Mouse (Mus musculus) heart, postnatal 0 days (tissue): Measurements from ENCODE around the gene Amph. TPM values are rescaled to one million over a fixed set of nuclear protein-coding genes. Genes with fewer than 3 reads are reported as not detected.

ENCODE experiments used
- ATAC-seq: fragments of 200-750 bp; cut with Nextera tagmentation; 2 replicates; pipeline ENCODE4 v1.8.0; 2017; ENCODE audit warnings: low read depth, moderate number of reproducible peaks, moderate library complexity; ENCODE audit not compliant: insufficient read depth
- DNase-seq: peaks from one replicate; pipeline ENCODE4 v3.0.0-alpha.2; 2016; ENCODE audit warnings: low spot score
- H3K27ac ChIP-seq: fragments of 300-500 bp; sonication (generic); 2 replicates; pipeline ENCODE4 v1.5.1; 2014; ENCODE audit warnings: low read depth, mild to moderate bottlenecking
- H3K27me3 ChIP-seq: fragments of 300-500 bp; sonication (generic); 2 replicates; pipeline ENCODE4 v1.6.1; 2014; ENCODE audit warnings: low read length, mixed read lengths; ENCODE audit not compliant: control insufficient read depth, insufficient read depth
- H3K36me3 ChIP-seq: fragments of 300-500 bp; sonication (generic); replicated peaks from 2 replicates; pipeline ENCODE4 v1.6.1; 2014; ENCODE audit warnings: low read length, mixed read lengths; ENCODE audit not compliant: control insufficient read depth, insufficient read depth
- H3K4me1 ChIP-seq: fragments of 300-500 bp; sonication (generic); 2 replicates; pipeline ENCODE4 v1.6.1; 2014; ENCODE audit warnings: antibody characterized with exemption; ENCODE audit not compliant: control insufficient read depth, insufficient read depth
- H3K4me2 ChIP-seq: fragments of 300-500 bp; sonication (generic); 2 replicates; pipeline ENCODE4 v1.6.1; 2014; ENCODE audit warnings: low read depth, mild to moderate bottlenecking, low read length, moderate library complexity
- H3K4me3 ChIP-seq: fragments of 300-500 bp; sonication (generic); 2 replicates; pipeline ENCODE4 v1.5.1; 2014; ENCODE audit warnings: low read depth, low read length
- H3K9ac ChIP-seq: fragments of 300-500 bp; sonication (generic); replicated peaks from 2 replicates; pipeline ENCODE4 v1.6.1; 2014; ENCODE audit warnings: low read depth, low read length, mixed read lengths
- H3K9me3 ChIP-seq: fragments of 300-500 bp; sonication (generic); replicated peaks from 2 replicates; pipeline ENCODE4 v1.6.1; 2016; ENCODE audit warnings: low read length; ENCODE audit not compliant: control insufficient read depth
- CTCF ChIP-seq: IDR thresholded peaks from 2 replicates; pipeline ENCODE4 v1.5.1; 2016; ENCODE audit warnings: antibody characterized with exemption, control low read depth, low read depth
- EP300 ChIP-seq: IDR thresholded peaks from 2 replicates; pipeline ENCODE4 v1.6.1; 2016; ENCODE audit warnings: antibody characterized with exemption, low read depth
- WGBS: fragments of 180-500 bp; shearing (Covaris S2); extraction: QIAGEN DNeasy Blood & Tissue Kit; methylation state at CpG from one replicate; pipeline ENCODE4 v1.1.7; 2014; 5-methylcytosine and 5-hydroxymethylcytosine counted together
- polyA plus RNA-seq: library from polyadenylated mRNA; unstranded; fragments of >200 nt; fragmentation: Nextera tagmentation; extraction: Ambion mirVana; gene quantifications from 2 replicates; pipeline ENCODE4 v1.2.1, GENCODE M21; 2015
- total RNA-seq: library from RNA; depleted of rRNA; stranded (reverse); fragments of >200 nt; gene quantifications from 2 replicates; pipeline ENCODE4 v1.2.3, GENCODE M21; 2014; ENCODE audit warnings: low replicate concordance

The Amph gene
- total and polyA plus RNA-seq, 2 experiments from 2014 or later = 0.18 to 0.42 TPM

- Histone ChIP-seq H3K9me3 (no peaks in the 10 kb centered on the region), H3K27me3 (no peaks in the 10 kb centered on the region), H3K4me1 (no peaks in the 10 kb centered on the region), H3K4me2 (no peak overlapping the region), H3K4me3 (no peak overlapping the region), H3K36me3 (no peaks in the 10 kb centered on the region), H3K27ac (no peak overlapping the region), H3K9ac (no peak overlapping the region)
- DNase-seq (no peak), ATAC-seq (no peak)
- TF ChIP-seq CTCF (no peak), EP300 (no peak)
- 77% methylated on average over 4 of the region's 4 CpGs for WGBS
These were observed 39.3 kb downstream of the Amph start for GRCm38 (mm10) chr13:18987266-18987665.

- Histone ChIP-seq H3K9ac (no peak overlapping the region), H3K27me3 (no peaks in the 10 kb centered on the region), H3K9me3 (no peaks in the 10 kb centered on the region; the same call in 1 of the 2 replicates), H3K4me1 (no peaks in the 10 kb centered on the region), H3K36me3 (no peaks in the 10 kb centered on the region), H3K4me3 (no peak overlapping the region), H3K27ac (no peak overlapping the region), H3K4me2 (no peak overlapping the region)
- 53% methylated on average over 4 of the region's 4 CpGs for WGBS
- ATAC-seq (no peak), DNase-seq (no peak)
- no peak for TF ChIP-seq CTCF
- no peak for TF ChIP-seq EP300
These were observed 40.3 kb downstream of the Amph start for GRCm38 (mm10) chr13:18988323-18988722.

GRCm38 (mm10) chr13:18989185-18989714, 41.2 kb downstream of the Amph start:
- TF ChIP-seq EP300 (no peak), CTCF (no peak)
- no peak overlapping the region for H3K4me3 ChIP-seq
- 66% methylated on average over 8 of the region's 8 CpGs for WGBS
- H3K27me3 ChIP-seq = no peaks in the 10 kb centered on the region
- H3K9me3 ChIP-seq = no peaks in the 10 kb centered on the region; the same call in 1 of the 2 replicates
- no peaks in the 10 kb centered on the region for H3K4me1 ChIP-seq
- no peak for DNase-seq
- no peak for ATAC-seq
- no peaks in the 10 kb centered on the region for H3K36me3 ChIP-seq
- no peak overlapping the region for H3K4me2 ChIP-seq
- H3K27ac ChIP-seq = no peak overlapping the region
- no peak overlapping the region for H3K9ac ChIP-seq

GRCm38 (mm10) chr13:19002502-19002901, 54.5 kb downstream of the Amph start:
- H3K4me2 ChIP-seq = no peak overlapping the region
- no peaks in the 10 kb centered on the region for H3K9me3 ChIP-seq
- TF ChIP-seq EP300 = no peak
- TF ChIP-seq CTCF = no peak
- no peaks in the 10 kb centered on the region for H3K4me1 ChIP-seq
- DNase-seq = no peak
- H3K4me3 ChIP-seq = no peak overlapping the region
- no peak for ATAC-seq
- H3K27me3 ChIP-seq = no peaks in the 10 kb centered on the region
- H3K9ac ChIP-seq = no peak overlapping the region
- no peak overlapping the region for H3K27ac ChIP-seq
- WGBS = 85% methylated on average over 9 of the region's 9 CpGs
- no peaks in the 10 kb centered on the region for H3K36me3 ChIP-seq

- no peaks in the 10 kb centered on the region for H3K36me3 ChIP-seq
- no peak for ATAC-seq
These were observed 56.4 kb downstream of the Amph start for GRCm38 (mm10) chr13:19004406-19004805.

GRCm38 (mm10) chr13:19008440-19008839, 60.4 kb downstream of the Amph start:
- no peaks in the 10 kb centered on the region for H3K27me3 ChIP-seq
- no peaks in the 10 kb centered on the region for H3K36me3 ChIP-seq
- no peak overlapping the region for H3K4me3 ChIP-seq
- H3K9ac ChIP-seq = no peak overlapping the region
- no peaks in the 10 kb centered on the region for H3K4me1 ChIP-seq
- TF ChIP-seq EP300 (no peak), CTCF (no peak)
- 64% methylated on average over 3 of the region's 3 CpGs for WGBS
- H3K27ac ChIP-seq = no peak overlapping the region
- DNase-seq (no peak), ATAC-seq (no peak)
- no peaks in the 10 kb centered on the region for H3K9me3 ChIP-seq
- H3K4me2 ChIP-seq = no peak overlapping the region

More at GRCm38 (mm10) chr13:19004406-19004805, 56.4 kb downstream of the Amph start:
- WGBS = 69% methylated on average over 5 of the region's 5 CpGs
- no peaks in the 10 kb centered on the region for H3K27me3 ChIP-seq
- no peak overlapping the region for H3K27ac ChIP-seq
- no peak for DNase-seq
- TF ChIP-seq CTCF (no peak), EP300 (no peak)
- H3K9me3 ChIP-seq = no peaks in the 10 kb centered on the region
- H3K4me3 ChIP-seq = no peak overlapping the region
- H3K4me1 ChIP-seq = no peaks in the 10 kb centered on the region
- H3K9ac ChIP-seq = no peak overlapping the region
- H3K4me2 ChIP-seq = no peak overlapping the region
